Mouse (Mus musculus): ENCODE results near the gene Zfp85. TPM values are rescaled to one million over a fixed set of nuclear protein-coding genes. Genes with fewer than 3 reads are reported as not detected.

Gene Zfp85
- polyA plus RNA-seq (2017; shearing (Covaris generic)) = 2.2 TPM

DNA sequence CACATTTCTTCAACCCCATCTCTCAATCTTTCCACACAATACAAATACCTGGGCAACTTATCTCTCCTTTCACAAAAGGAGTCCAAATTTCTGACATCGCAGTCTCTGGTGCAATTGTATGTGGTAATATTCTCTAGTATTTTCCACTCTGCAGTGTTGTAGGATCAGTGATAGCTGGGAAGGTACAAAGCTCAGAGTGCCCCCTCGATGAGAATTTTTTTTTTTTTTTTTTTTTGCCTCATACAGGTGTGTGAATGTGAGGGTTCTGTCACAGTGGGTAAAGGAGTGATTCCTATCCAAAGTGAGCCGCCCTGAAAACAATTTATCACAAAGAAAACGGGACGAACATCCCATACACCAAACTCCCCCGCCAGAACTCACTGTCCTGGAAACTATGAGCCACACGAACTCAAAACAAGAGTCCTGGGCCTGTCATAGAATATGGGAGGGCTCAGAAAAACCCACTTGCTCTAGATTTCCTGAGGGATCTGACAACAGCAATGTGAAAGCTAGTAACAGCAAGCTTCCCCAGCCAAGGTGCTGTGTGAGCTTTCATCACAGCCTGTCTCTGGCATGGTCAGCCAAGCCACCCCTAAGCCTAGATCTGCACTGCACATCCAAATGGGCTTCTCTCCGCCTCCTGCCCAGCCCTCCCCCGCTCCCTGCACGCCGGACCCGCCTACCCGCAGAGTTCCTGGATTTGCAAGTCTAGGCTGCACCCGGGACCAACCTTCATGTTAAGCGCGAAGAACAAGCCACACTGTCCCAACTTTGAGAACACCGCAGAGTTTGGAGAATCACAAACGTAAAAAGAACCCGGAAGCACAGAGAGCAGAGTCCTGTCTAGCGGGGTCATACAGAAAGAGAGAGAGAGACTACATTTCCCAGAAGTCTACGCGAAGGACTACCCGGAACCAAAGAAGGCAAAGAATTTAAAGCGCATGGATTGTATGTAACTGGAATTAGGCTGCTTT, at the start of gene Zfp85:
Gene Zfp85 (minus strand): TSS at position 896 of the 974 bp plus-strand sequence.

DNA sequence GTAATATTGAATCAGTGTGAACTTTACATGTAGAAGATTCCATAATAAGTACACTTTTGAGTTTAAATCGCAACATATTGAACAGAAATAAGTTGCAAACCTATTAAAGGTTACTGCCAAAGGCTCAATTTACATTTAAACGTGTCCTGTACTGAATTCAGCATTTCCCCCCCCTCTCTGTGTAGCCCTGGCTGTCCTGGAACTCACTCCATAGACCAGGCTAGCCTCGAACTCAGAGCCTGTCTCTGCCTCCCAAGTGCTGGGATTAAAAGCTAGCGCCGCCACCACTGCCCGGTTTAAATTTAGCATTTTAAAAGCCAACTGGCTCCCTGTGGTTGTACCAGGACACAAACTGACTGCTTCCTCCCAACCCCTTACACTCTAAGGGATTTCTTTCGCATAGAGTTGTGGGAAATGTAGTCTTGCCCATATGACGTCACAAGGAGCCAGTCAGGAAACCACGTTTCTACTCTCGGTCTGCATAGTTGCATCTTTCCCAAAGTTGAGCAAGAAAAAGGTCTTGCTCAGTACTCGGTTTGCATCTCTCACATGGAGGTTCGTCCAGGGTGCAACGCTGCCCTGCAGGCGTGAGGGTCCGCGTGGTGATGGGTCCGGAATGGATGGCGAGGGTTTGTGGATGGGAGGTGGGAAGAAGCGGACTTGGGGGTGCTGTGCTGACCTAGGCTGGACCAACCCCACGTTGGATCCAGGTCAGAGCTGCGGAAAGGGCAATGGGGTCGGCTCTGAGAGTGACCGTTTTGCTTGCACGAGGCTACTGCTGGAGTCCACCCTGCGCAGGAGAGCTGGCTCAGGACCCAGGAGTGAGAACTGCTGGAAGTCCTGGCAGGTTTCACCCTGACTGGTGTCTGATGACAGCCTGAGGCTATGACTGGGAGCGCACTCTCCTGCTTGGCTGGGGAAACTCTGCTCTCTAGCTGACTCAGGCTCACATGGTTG, 24.5 kb upstream of the Zfp85 start, which contains the start of gene Zfp493:
Gene Zfp493 (plus strand): TSS at position 429 of the 957 bp plus-strand sequence.

DNA sequence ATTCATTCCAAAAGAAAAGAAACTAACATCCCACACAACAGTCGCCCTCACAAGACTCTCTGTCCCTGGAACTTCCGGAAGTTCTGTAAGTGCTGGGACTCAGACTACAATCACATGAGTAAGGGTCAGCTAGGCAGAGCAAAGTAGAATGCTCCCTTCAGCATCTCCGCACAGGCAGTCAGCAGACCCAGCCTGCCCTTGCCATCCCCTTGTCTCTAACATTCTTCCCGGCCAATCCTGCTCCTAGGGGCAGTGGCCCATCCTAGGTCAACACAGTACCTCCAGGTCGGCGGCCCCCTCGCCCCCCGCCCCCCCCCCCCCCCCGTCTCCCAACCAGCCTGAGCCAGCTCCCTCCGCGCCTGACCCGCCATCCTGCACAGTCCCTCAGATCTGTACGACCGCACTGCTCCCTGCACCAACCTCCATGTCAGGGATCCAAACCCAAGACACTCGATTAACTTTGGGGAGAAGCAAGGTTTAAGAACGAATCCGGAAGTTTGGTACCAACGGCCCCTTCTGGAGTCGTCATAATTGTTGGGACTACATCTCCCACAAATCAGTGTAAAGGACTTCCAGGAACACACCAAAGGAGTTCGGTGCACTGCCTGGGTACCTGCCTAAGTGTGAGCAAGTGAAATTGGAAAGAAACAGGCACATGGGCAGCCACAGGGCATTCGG, 26.2 kb downstream of the Zfp85 start, which contains the start of gene Zfp65:
Gene Zfp65 (minus strand): TSS at position 533 of the 678 bp plus-strand sequence.

Other genes with a start within 250 kb of the Zfp85 start
- not detected for gene Gm26965, start 229.1 kb downstream of the Zfp85 start, polyA plus RNA-seq (2017; shearing (Covaris generic))
- gene Zfp87, start 229.1 kb downstream of the Zfp85 start, polyA plus RNA-seq (2017; shearing (Covaris generic)) = 31.4 TPM
- gene Zfp748, start 201.4 kb downstream of the Zfp85 start, polyA plus RNA-seq (2017; shearing (Covaris generic)) = 12.4 TPM
- gene Zfp729b, start 145.5 kb downstream of the Zfp85 start, polyA plus RNA-seq (2017; shearing (Covaris generic)) = 4.4 TPM
- gene Gm49345, start 117.5 kb downstream of the Zfp85 start, polyA plus RNA-seq (2017; shearing (Covaris generic)) = 2.1 TPM
- gene Zfp729a, start 117.4 kb downstream of the Zfp85 start, polyA plus RNA-seq (2017; shearing (Covaris generic)) = 2.8 TPM
- 9.4 TPM for gene Zfp738, start 68.2 kb downstream of the Zfp85 start, polyA plus RNA-seq (2017; shearing (Covaris generic))
- 2.8 TPM for gene Zfp65, start 26.1 kb downstream of the Zfp85 start, polyA plus RNA-seq (2017; shearing (Covaris generic))
- gene Zfp493, start 24.5 kb upstream of the Zfp85 start, polyA plus RNA-seq (2017; shearing (Covaris generic)) = 0.35 TPM
- 0.70 TPM for gene Zfp273, start 58.5 kb upstream of the Zfp85 start, polyA plus RNA-seq (2017; shearing (Covaris generic))
- 0.97 TPM for gene Gm10037, start 75.9 kb upstream of the Zfp85 start, polyA plus RNA-seq (2017; shearing (Covaris generic))
- not detected for gene BC048507, start 108.1 kb upstream of the Zfp85 start, polyA plus RNA-seq (2017; shearing (Covaris generic))

Measured in effector memory CD4-positive, alpha-beta T cell, adult 5 months (primary cell).